Mouse (Mus musculus) heart, adult 2 months (tissue): ENCODE measurements at regions not wholly inside any gene's neighbourhood (a gene's known extent, or its start where the extent isn't known, plus 50 kb on each side); places are given as distances from the start of the nearest gene placed in this dataset.

Experiments
- DNase-seq, 2 experiments: peaks; one replicate each; pipeline ENCODE4 v3.0.0; 2021
- H3K27ac ChIP-seq: fragments of 200-600 bp; 2 replicates; pipeline ENCODE4 v1.8.1; 2022
- H3K27me3 ChIP-seq: fragments of 200-500 bp; 2 replicates; pipeline ENCODE4 v1.6.1; 2012; ENCODE audit warnings: mild to moderate bottlenecking, low read length, inconsistent platforms, mixed read lengths; ENCODE audit not compliant: control insufficient read depth, insufficient read depth
- H3K36me3 ChIP-seq: fragments of 200-500 bp; 2 replicates; pipeline ENCODE4 v1.6.1; 2012; ENCODE audit warnings: low read length, inconsistent platforms; ENCODE audit not compliant: control insufficient read depth, insufficient read depth
- H3K4me1 ChIP-seq: fragments of 200-500 bp; 2 replicates; pipeline ENCODE4 v1.6.1; 2011; ENCODE audit warnings: low read length; ENCODE audit not compliant: control insufficient read depth, insufficient read depth
- H3K4me3 ChIP-seq: fragments of 200-600 bp; 2 replicates; pipeline ENCODE4 v1.8.1; 2022
- H3K79me2 ChIP-seq: fragments of 200-500 bp; replicated peaks from 2 replicates; pipeline ENCODE4 v1.6.1; 2012; ENCODE audit warnings: mild to moderate bottlenecking, inconsistent platforms, low read length, moderate library complexity, mixed read lengths; ENCODE audit not compliant: control insufficient read depth, insufficient read depth
- H3K9ac ChIP-seq: fragments of 200-500 bp; 2 replicates; pipeline ENCODE4 v1.6.1; 2012; ENCODE audit warnings: low read depth, mild to moderate bottlenecking, control low read depth, inconsistent platforms, low read length, mixed read lengths
- CTCF ChIP-seq: fragments of 200-600 bp; IDR thresholded peaks from 2 replicates; pipeline ENCODE4 v1.8.1; 2022; ENCODE audit warnings: antibody characterized with exemption, mild to moderate bottlenecking, moderate library complexity
- EP300 ChIP-seq: fragments of 200-500 bp; IDR thresholded peaks from 2 replicates; pipeline ENCODE4 v1.6.1; 2011; ENCODE audit warnings: low read depth, low read length, control low read depth; ENCODE audit not compliant: insufficient read depth
- POLR2A ChIP-seq: fragments of 200-500 bp; IDR thresholded peaks from 2 replicates; pipeline ENCODE4 v1.6.1; 2011; ENCODE audit warnings: mild to moderate bottlenecking, low read depth, low read length, control low read depth; ENCODE audit not compliant: insufficient read depth
- WGBS: fragments of 180-500 bp; shearing (Covaris S2); methylation state at CpG from one replicate; pipeline ENCODE4 v1.1.7; 2018; 5-methylcytosine and 5-hydroxymethylcytosine counted together
- intact Hi-C: fragments of 180-260 bp; cut with DNase I; formaldehyde crosslinking; loops from one replicate; pipeline ENCODE4 v1.15.1; 2025

- H3K4me1 ChIP-seq: no peaks in the 10 kb centered on the region
- H3K27ac ChIP-seq: no peak overlapping the region
- H3K9ac ChIP-seq: no peak overlapping the region
- H3K36me3 ChIP-seq: no peaks in the 10 kb centered on the region
- H3K4me3 ChIP-seq: no peak overlapping the region
- no peaks in the 10 kb centered on the region for H3K27me3 ChIP-seq
- no peak for DNase-seq
- no peaks in the 10 kb centered on the region for H3K79me2 ChIP-seq
- 77% methylated on average over 2 of the region's 2 CpGs for WGBS
- intact Hi-C loops: no loop called here
- TF ChIP-seq CTCF (no peak), EP300 (no peak), POLR2A (no peak)
These were observed 54.6 kb upstream of the Atp11b start for GRCm38 (mm10) chr3:35699266-35699665.

DNA sequence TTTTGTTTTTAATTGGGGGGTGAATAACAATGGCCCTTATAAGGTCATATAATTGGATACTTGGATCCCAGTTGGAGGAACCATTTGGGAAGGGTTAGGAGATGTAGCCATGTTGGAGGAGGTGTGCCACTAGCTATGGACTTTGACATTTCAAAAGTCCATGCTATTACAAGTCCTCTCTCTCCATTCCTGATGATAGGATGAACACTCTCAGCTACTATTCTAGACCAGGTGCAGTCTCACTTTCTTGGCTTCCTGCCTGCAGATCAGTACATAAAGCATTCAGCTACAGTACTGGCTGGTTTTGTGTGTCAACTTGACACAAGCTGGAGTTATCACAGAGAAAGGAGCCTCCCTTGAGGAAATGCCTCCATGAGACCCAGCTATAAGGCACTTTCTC lies 53.9 kb upstream of the Atp11b start:
- no peak for TF ChIP-seq CTCF
- TF ChIP-seq POLR2A: no peak
- TF ChIP-seq EP300: no peak
- Histone ChIP-seq H3K79me2 (no peaks in the 10 kb centered on the region), H3K27ac (no peak overlapping the region), H3K36me3 (no peaks in the 10 kb centered on the region), H3K4me3 (no peak overlapping the region), H3K9ac (no peak overlapping the region), H3K4me1 (no peaks in the 10 kb centered on the region), H3K27me3 (no peaks in the 10 kb centered on the region)
- DNase-seq: no peak
- intact Hi-C loops: no loop called here

DNA sequence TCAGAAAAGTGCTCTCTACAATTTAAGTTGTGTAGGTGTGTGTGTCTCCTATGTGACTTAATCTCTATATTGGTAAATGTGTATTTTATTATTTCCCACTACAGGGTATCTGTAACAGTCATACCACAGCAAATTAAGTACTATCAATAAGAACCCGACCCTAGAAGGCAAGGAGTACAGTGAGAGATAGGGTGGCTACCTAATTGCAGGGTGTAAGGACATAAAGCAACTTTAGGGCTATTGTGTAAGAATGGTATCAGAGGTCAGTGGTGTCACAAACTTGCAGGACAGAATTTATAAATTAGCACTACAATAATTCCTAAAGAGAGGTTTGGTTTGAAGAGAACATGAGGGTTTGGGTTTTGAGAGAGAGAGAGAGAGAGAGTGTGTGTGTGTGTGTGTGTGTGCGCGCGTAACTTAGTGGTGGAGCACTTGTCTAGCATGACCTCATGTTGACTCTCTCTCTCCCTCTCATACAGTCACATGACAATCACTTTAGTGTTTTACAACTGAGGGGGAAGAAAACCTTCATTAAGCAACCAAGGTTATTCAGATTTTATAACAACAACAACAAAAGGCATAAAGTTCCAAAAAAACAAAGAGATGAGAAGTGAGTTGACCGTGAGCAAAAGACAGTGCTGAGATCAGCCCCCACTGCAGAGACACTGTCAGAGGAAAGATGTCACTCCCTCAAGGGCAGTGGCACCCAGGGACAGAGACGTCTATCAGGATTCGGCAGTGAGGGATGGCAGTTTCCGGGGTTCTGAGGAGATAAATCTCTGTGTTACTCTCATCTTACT lies 50.2 kb upstream of the Atp11b start:
- Histone ChIP-seq H3K36me3 (no peaks in the 10 kb centered on the region), H3K79me2 (no peaks in the 10 kb centered on the region), H3K4me3 (no peak overlapping the region), H3K27ac (no peak overlapping the region), H3K9ac (no peak overlapping the region), H3K27me3 (no peaks in the 10 kb centered on the region), H3K4me1 (no peaks in the 10 kb centered on the region)
- WGBS: 64% methylated on average over 8 of the region's 8 CpGs
- intact Hi-C loops: no loop called here
- TF ChIP-seq CTCF (no peak), POLR2A (no peak), EP300 (no peak)
- DNase-seq: no peak
